Mouse (Mus musculus): Measurements from ENCODE around the gene Bpifc. TPM values are rescaled to one million over a fixed set of nuclear protein-coding genes. Genes with fewer than 3 reads are reported as not detected.
A peak's percentile ranks its signal among the peaks of the same experiment; 100 is the strongest.

Gene Bpifc
- total RNA-seq, 2 experiments from 2014 or later, result 0.10 TPM; not detected in 1

GRCm38 (mm10) chr10:86018813-86019212 is 7.1 kb upstream of the Bpifc start:
- DNase-seq (ENCODE audit: extremely low spot score in 1 of 2, low spot score in 1 of 2), result no peak

GRCm38 (mm10) chr10:86017781-86018180 is 6.1 kb upstream of the Bpifc start:
- DNase-seq (ENCODE audit: extremely low spot score in 1 of 2, low spot score in 1 of 2), result no peak

GRCm38 (mm10) chr10:86011172-86011571 is 523 bp downstream of the Bpifc start:
- DNase-seq (ENCODE audit: extremely low spot score in 1 of 2, low spot score in 1 of 2), result no peak

- no peak for DNase-seq (ENCODE audit: extremely low spot score in 1 of 2, low spot score in 1 of 2)
Observed at GRCm38 (mm10) chr10:86010636-86011035, 1.1 kb downstream of the Bpifc start.

- no peak for DNase-seq (ENCODE audit: extremely low spot score in 1 of 2, low spot score in 1 of 2)
Observed at GRCm38 (mm10) chr10:86009688-86010087, 2.0 kb downstream of the Bpifc start.

- DNase-seq (ENCODE audit: extremely low spot score in 1 of 2, low spot score in 1 of 2), result no peak
Observed at GRCm38 (mm10) chr10:86006455-86006854, 5.2 kb downstream of the Bpifc start.

- no peak for DNase-seq (ENCODE audit: extremely low spot score in 1 of 2, low spot score in 1 of 2)
Observed at GRCm38 (mm10) chr10:86000447-86000846, 11.2 kb downstream of the Bpifc start.

- no peak for DNase-seq (ENCODE audit: extremely low spot score in 1 of 2, low spot score in 1 of 2)
Observed at GRCm38 (mm10) chr10:85994543-85995104, 17.1 kb downstream of the Bpifc start.

- DNase-seq (ENCODE audit: extremely low spot score in 1 of 2, low spot score in 1 of 2), result no peak
Observed at GRCm38 (mm10) chr10:85993836-85994235, 17.9 kb downstream of the Bpifc start.

- DNase-seq (ENCODE audit: extremely low spot score in 1 of 2, low spot score in 1 of 2), result no peak
Observed at GRCm38 (mm10) chr10:85992412-85992811, 19.3 kb downstream of the Bpifc start.

GRCm38 (mm10) chr10:85989412-85990115 is 22.1 kb downstream of the Bpifc start:
- no peak for DNase-seq (ENCODE audit: extremely low spot score in 1 of 2, low spot score in 1 of 2)

- DNase-seq (ENCODE audit: extremely low spot score in 1 of 2, low spot score in 1 of 2), result no peak
Observed at GRCm38 (mm10) chr10:85972915-85973314, 38.8 kb downstream of the Bpifc start.

- DNase-seq (ENCODE audit: extremely low spot score in 1 of 2, low spot score in 1 of 2), result no peak
Observed at GRCm38 (mm10) chr10:85971826-85972225, 39.9 kb downstream of the Bpifc start.

GRCm38 (mm10) chr10:85969894-85970620 is 41.6 kb downstream of the Bpifc start:
- no peak for DNase-seq (ENCODE audit: extremely low spot score in 1 of 2, low spot score in 1 of 2)

GRCm38 (mm10) chr10:85968731-85969130 is 43.0 kb downstream of the Bpifc start:
- DNase-seq (ENCODE audit: extremely low spot score in 1 of 2, low spot score in 1 of 2), result no peak

- peak; percentile 88 to 98 for DNase-seq (ENCODE audit: extremely low spot score in 1 of 2, low spot score in 1 of 2)
Observed at GRCm38 (mm10) chr10:85968157-85968634, 43.5 kb downstream of the Bpifc start.

GRCm38 (mm10) chr10:85967411-85968156 is 44.1 kb downstream of the Bpifc start:
- DNase-seq (ENCODE audit: extremely low spot score in 1 of 2, low spot score in 1 of 2), result no peak

- DNase-seq (ENCODE audit: extremely low spot score in 1 of 2, low spot score in 1 of 2), result no peak
Observed at GRCm38 (mm10) chr10:85966476-85966875, 45.2 kb downstream of the Bpifc start.

- DNase-seq (ENCODE audit: extremely low spot score in 1 of 2, low spot score in 1 of 2), result no peak
Observed at GRCm38 (mm10) chr10:85964316-85964715, 47.4 kb downstream of the Bpifc start.

GRCm38 (mm10) chr10:85962897-85963296 is 48.8 kb downstream of the Bpifc start:
- no peak for DNase-seq (ENCODE audit: extremely low spot score in 1 of 2, low spot score in 1 of 2)
